Comparison of ENCODE assay signal across 10 mouse cellular contexts in genomic region chr15:101007236-101007635, GRCm38 (mm10). TPM values are rescaled to one million over a fixed set of nuclear protein-coding genes. Genes with fewer than 3 reads are reported as not detected.
A peak's percentile ranks its signal among the peaks of the same experiment; 100 is the strongest.
DNase-seq lines count a peak whose midpoint lies in the region; ATAC-seq lines count a peak whose summit lies in the region.
"Had no signal": no experiment of that assay in that cellular context is flagged by ENCODE, and none has a peak within 500 bp of the region (broad histone marks: within the 10 kb centered on the region; RNA-seq: fewer than 3 reads in every experiment).

No protein-coding gene starts in this region.

- no peak for ATAC-seq in CD4-positive, CD25-positive, alpha-beta regulatory T cell, adult 4 months
- ATAC-seq in kidney, embryonic 15.5 days (replicated peaks; ENCODE audit: low FRiP score): no peak

- peak; percentile 5 for DNase-seq in CD4-positive, CD25-positive, alpha-beta regulatory T cell, adult 2 months (ENCODE audit: low read depth, low spot score)
- DNase-seq in kidney, adult 11 months: no peak
- peak; percentile 56 to 65 for DNase-seq in right cerebral cortex, adult 2 months (ENCODE audit: low spot score in 2 of 2)
- DNase-seq in right cerebral cortex, postnatal 10 days (ENCODE audit: low spot score in 2 of 2): no peak
- DNase-seq in spleen, adult 12 weeks (ENCODE audit: low spot score): no peak
- DNase-seq in embryo, embryonic 10 days (ENCODE audit: low spot score): no peak

- peak overlapping the region; percentile 69 for H3K4me2 ChIP-seq in kidney, embryonic 15.5 days

- H3K4me1 ChIP-seq in kidney, embryonic 15.5 days: peaks cover 13% of the 10 kb centered on the region

- peak overlapping the region; percentile 34 for H3K9ac ChIP-seq in kidney, embryonic 15.5 days

- H3K9me3 ChIP-seq in kidney, embryonic 15.5 days (replicated peaks): no peaks in the 10 kb centered on the region
- H3K9me3 ChIP-seq: midbrain, embryonic 12.5 days had no signal

- 55% methylated on average over 7 of the region's 7 CpGs for WGBS in kidney, embryonic 15.5 days

- no peaks in the 10 kb centered on the region for H3K36me3 ChIP-seq in kidney, embryonic 15.5 days

- H3K4me3 ChIP-seq in kidney, embryonic 15.5 days (replicated peaks): no peak overlapping the region

- no peaks in the 10 kb centered on the region for H3K27me3 ChIP-seq in kidney, embryonic 15.5 days

- H3K27ac ChIP-seq in kidney, embryonic 15.5 days: no peak overlapping the region
- H3K27ac ChIP-seq: midbrain, embryonic 12.5 days had no signal

RNA-seq across cellular contexts. Expression of gene Gm47841, which starts 40.0 kb away (rescaled TPM):
- polyA plus RNA-seq in CD4-positive, CD25-positive, alpha-beta regulatory T cell, adult 4 months (2017; shearing (Covaris generic)): not detected
- not detected in 2 replicates for polyA plus RNA-seq in kidney, embryonic 15.5 days (2015; fragmentation: Nextera tagmentation; extraction: Ambion mirVana)
- polyA plus RNA-seq: hindbrain, embryonic 11.5 days; midbrain, embryonic 12.5 days had no signal

Comparison
In these comparisons a context has a peak if more than half of its experiments do, and no peak if none do; other contexts are left out.
1. DNase-seq: peak in CD4-positive, CD25-positive, alpha-beta regulatory T cell, adult 2 months (single experiment) and right cerebral cortex, adult 2 months (2 of 2); none in kidney, adult 11 months (single experiment), right cerebral cortex, postnatal 10 days (0 of 2), spleen, adult 12 weeks (single experiment) and embryo, embryonic 10 days (single experiment).